Mouse (Mus musculus) ES-CJ7 (cell line): ENCODE measurements around the gene Ech1.

Experiments
- DNase-seq: peaks from one replicate; pipeline ENCODE4 v3.0.0; 2011; ENCODE audit warnings: low read depth, low spot score

The Ech1 gene

DNA sequence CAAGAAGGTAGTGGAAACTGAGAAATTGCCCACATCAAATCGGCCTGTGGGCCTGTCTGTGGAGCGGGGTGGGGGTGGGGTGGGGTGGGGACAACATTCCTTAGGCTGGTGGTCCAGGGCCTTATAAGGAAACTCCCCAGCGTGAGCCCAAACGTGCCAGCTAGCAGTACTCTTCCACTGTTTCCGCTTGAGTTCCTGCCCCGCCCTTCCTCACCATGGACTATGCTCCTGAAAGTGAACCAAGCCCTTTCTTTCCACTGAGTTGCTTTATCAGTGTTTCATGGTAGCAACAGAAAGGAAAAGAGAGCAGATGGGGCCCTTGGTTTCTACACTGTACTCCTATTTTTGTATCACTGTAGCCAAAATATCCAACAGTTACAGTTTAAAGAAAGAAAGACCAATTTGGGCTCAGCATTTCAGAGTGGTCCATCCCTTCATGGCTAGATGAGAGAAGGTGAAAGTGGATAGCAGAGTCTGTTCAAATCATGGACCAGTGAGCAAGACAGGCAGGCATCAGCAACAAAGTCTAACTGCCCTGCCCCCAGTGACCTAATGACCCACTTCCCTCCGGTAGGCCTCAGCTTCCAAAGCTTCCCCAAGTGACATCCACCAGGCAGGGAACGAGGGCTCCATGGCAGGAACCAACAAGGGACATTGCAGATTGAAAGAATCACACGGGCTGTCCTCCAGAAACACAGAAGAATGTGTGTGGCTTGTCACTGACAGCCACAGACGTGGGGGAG, 22.0 kb upstream of the Ech1 start:
- DNase-seq = peak; percentile 91

DNA sequence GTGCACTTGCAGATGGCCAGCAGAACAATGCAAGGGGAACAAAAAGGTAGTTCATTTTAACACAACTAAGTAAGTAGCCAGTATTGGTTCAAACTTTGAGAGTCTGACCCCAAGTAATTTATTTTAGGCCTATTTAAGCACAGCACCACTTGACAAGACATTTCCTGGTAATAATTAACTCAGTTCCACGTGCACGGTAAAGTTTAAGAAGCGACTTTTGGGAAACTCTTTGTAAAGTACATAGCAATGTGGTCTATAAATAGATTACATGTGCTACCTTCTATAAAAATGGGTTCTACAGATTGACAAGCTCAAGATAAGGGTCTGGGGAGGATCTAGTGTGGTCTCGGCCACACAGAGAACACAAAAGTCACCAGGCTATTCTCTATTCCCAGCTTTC, 21.3 kb upstream of the Ech1 start:
- no peak for DNase-seq

DNA sequence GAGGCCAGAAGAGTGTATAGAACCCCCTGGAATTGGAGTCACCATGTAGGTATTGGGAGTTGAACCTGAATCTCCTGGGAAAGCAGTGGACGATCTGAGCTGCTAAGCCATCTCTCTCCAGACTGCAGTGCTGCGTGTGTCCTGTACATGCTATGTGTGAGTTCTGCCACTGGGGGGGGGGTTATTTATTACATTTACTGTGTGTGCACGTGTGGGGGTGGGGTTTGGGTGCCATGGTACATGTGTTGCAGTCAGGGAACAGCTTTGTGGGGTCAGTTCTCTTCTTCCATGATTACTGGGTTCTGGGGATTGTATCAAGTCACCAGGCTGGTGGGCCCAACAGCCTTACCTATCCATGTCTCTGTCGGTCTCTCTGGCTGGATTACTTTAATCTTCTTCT, 18.1 kb upstream of the Ech1 start:
- DNase-seq = peak; percentile 35

- DNase-seq = no peak
These were observed 17.3 kb upstream of the Ech1 start for GRCm38 (mm10) chr7:28807641-28808220.

GRCm38 (mm10) chr7:28808221-28808941, 16.6 kb upstream of the Ech1 start, which contains the start of gene Hnrnpl:
TSS of gene Hnrnpl (plus strand) at chr7:28808541.
- peak; percentile 60 for DNase-seq

DNA sequence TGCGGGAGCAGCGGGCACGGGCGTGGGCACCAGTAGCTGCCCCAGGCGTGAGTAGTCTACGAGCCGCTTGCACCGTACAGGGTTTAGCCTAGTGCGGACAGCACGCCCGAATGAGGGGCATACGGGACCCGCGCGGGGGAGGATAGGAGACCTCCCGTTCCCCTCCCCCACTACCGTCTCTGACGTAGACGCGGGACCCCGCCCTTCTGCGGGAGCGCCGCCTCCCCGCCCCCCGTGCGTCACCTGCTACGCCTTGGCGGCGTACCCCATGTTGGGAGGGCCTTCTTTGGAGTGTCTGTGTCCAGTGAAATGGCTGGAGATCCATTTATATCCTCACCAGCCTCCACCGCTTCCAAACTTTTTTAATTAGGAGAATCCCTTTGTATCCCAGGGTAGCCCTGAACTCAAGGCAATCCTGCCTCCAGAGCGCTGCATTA, 16.0 kb upstream of the Ech1 start:
- peak; percentile 94 for DNase-seq

GRCm38 (mm10) chr7:28809401-28810089, 15.5 kb upstream of the Ech1 start:
- DNase-seq = peak; percentile 74

GRCm38 (mm10) chr7:28810107-28811066, 14.6 kb upstream of the Ech1 start:
- DNase-seq = peak; percentile 100

DNA sequence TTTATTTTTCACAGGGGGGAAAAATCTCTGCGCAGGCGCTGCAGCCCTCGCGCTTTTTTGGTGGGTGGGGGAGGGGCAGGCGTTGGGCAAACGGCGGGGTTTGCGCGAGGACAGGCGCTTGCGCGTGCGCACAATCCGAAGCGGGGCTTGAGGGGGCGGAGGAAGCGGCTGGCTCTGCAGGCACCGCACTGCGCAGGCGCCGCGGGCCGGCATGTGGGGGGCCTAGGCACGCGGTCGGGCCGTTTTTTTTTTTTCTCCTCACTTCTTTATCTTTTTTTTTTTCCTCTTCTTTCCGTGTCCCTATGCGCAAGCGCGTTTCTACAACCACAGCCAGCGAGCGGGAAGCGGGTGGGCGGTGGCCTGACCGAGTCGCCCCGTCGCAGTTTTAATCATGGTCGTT, 13.8 kb upstream of the Ech1 start:
- peak; percentile 96 for DNase-seq

DNA sequence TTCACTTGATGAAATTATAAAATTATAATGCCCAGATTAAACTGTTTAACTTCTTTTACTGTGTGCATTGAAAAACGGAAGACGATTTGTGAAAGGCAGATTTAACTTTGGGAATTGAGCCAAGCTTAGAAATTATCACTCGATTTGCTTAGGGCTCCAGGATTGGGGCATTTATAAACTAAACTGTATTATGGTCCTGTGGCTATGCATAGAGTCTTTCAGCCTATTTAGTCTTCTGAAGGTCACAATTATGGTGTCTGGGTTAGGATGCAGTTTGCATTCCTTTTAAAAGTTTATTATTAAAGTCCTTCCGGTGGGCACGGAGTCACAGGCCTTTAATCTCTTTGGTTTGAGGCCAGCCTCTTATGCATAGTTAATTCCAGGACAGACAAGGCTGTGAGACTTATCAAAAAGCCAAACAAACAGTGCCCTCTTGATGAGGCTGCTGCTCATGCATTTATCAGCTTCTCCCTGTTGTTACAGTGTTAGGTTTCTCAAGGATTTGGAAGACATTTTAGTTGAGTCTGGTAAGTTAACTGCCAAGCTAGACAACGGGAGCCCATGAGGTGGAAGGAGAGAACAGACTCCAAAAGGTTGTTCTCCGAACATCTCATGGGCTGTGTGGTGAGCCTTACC, 13.3 kb upstream of the Ech1 start:
- DNase-seq = no peak

- DNase-seq = no peak
These were observed 12.6 kb upstream of the Ech1 start for GRCm38 (mm10) chr7:28812436-28812835.

- DNase-seq = no peak
These were observed 12.1 kb upstream of the Ech1 start for GRCm38 (mm10) chr7:28812949-28813348.

DNA sequence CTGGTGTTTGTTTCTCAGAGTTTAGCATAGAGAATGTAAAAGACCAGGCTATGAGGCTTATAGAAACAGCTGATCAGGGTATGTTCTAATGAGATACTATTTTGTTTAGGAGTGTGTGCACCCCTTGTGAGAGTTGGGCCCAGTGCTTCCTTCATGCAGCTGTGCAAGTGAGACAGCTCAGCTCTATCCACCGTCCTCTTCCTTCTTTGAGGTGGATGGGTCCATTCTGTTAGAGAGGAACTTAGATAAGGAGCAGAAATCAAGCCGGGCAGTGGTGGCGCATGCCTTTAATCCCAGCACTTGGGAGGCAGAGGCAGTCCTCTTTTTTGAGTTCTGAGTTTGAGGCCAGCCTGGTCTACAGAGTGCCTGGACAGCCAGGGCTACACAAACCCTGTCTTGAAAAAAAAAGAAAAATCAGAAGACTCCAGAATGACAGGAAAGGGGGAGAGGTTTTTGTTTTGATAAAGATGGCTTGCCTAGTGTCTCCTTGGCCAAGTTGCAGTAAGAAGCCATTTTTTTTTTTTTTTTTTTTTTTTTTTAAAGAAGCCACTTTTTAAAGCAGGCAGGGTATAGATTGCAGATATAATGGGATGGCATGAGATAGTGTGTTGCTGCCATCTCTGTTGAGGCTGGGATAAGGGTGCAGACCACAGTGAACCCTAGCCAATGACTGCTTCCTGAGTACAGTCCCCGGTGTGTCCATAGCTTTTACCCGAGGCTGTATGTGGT, 10.5 kb upstream of the Ech1 start:
- DNase-seq = no peak

GRCm38 (mm10) chr7:28815230-28815629, 9.8 kb upstream of the Ech1 start:
- DNase-seq = no peak

- DNase-seq = no peak
These were observed 8.8 kb upstream of the Ech1 start for GRCm38 (mm10) chr7:28816201-28816600.

DNA sequence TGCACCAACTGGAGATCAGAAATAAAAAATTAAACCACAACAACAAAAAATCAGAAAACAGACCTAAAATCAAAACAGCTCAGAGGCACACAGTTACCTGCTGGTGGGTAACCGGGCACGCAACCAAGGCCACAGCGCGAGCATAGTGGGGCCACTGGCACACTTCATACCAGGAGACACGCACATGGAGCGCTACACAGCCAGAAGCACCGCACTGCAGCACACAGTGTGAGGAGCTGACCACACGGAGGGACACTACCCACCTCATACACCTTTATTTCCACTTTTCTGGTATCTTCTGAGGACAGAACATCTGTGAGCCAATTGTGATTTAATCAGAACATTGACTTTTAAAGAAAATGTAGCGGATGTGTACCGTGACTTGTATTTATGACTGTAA, 8.1 kb upstream of the Ech1 start:
- no peak for DNase-seq

GRCm38 (mm10) chr7:28817524-28817923, 7.5 kb upstream of the Ech1 start:
- no peak for DNase-seq

DNA sequence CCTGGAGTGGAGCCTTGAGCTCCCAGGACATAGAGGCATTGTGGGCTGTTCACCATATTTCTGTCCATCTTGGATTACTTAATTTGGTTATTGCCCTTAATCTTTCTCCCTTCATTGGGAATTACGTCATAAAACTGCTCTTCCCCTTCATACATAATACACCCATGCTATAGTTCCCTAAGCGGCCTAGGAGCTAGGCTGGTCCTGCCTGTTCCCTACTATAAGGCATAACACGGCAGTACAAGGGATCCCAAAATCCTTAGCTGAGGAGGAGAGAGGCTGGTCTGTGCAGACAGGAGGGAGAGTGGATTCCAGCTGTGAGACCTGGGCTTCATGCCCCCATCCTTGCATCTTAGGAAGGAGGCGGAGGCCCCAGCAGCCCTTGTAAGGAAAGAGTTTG, 7.1 kb upstream of the Ech1 start:
- DNase-seq = no peak

- no peak for DNase-seq
These were observed 6.6 kb upstream of the Ech1 start for GRCm38 (mm10) chr7:28818436-28818835.
